Mouse (Mus musculus): Measurements from ENCODE around the gene Cdc42bpa.

Gene Cdc42bpa

DNA sequence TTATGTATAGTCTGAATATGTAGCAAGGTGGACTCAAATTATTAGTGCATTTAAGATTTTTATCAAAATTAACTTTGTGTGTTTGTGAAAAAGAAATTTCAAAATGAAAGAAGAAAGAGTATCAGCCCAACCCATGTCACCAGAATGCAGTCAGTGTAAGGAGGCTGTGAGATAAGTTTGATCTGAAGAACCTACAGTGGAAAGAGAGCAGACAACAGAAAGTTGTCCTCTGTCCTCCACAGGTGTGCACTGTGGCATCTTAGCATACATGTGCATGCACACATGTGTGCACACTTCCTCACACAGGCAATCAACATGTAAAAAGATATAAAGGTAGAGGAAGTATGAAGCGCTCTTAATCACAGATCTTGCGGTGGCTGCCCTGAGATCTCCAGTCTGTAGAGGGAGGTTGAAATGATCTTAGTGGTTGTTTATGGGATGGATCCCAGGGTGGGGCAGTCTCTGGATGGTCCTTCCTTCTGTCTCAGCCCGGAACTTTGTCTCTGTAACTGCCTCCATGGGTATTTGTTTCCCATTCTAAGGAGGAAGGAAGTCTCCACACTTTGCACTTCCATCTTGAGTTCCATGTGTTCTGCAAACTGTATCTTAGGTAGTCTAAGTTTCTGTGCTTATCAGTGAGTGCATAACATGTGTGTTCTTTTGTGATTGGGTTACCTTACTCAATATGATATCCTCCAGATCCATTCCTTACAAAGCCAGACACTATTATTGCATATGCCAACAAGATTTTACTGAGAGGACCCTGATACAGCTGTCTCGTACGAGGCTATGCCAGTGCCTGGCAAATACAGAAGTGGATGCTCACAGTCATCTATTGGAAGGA, 71.7 kb downstream of the Cdc42bpa start:
- DNase-seq = no peak

DNA sequence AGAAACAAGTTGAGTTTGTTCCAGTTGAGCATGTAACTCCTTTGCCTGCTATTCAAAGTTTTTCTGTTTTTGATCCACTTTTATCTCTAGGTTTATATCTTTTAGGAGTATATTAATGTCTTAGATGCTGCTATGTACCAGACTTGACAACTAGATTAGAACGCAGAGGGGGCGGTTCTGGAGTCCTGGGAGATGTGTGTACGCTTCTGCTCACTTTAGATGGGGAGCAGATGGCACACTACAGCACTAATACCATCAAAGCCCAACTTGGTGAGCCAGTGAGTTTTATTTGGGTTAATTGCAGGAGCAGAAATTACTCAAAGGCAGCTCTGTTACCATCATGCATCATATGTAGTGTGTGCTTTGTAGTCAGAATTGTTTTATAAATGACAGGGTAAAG, 77.2 kb downstream of the Cdc42bpa start:
- DNase-seq = no peak

DNA sequence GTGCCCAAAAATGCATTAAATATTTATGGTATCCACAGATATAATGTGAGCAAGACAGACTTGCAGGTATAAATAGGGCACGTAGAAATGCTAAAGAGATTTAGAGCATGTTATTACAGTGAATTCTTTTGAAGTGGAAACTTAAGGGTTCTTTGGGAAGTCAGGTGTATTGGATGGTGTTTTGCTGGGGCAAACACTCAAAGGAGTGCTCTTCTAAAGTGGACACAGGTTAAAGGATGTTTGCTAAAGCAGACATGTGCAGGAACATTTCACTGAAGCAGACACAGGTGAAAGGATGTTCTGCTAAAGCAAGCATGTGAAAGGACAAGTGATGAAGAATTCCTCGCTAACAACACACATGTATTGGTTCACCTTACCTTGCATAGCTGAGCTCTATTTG, 83.9 kb downstream of the Cdc42bpa start:
- DNase-seq = no peak

DNA sequence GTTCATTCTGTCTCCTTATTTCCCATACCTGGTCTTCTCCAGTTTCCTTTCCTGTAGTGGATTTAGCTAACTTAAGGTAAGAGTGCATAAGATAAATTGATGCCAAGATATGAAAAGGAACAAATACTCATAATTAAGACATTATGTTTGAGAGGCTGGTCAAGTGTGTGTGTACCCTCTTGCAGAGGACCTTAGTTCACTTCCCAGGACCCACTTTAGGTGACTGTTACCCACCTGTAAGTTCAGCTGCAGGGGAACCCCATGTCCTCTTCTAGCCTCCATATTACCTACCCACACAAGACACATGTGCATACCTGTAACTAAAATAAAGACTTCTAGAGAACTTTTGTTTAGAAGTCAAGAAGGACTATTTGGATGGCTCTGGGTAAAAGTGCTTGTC, 84.9 kb downstream of the Cdc42bpa start:
- DNase-seq = no peak

DNA sequence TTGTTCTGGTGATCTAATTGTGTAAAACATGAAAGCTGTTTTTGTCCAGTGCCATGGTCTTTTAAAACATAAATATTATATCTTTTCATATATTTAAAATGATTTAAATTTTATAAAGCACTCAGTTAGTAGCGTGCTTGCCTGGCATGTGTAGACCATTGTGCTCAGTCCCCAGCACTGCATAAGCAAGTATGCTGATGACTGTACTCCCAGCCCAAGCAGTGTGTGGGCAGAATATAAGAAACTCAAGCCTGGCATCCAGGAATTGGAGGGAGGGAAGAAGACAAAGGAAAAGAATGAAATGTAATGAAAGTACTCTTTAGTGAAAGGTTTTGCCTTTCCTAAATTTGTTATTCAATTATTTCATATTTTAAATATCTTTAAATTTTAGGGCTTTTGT, 128.9 kb downstream of the Cdc42bpa start:
- DNase-seq = no peak

DNA sequence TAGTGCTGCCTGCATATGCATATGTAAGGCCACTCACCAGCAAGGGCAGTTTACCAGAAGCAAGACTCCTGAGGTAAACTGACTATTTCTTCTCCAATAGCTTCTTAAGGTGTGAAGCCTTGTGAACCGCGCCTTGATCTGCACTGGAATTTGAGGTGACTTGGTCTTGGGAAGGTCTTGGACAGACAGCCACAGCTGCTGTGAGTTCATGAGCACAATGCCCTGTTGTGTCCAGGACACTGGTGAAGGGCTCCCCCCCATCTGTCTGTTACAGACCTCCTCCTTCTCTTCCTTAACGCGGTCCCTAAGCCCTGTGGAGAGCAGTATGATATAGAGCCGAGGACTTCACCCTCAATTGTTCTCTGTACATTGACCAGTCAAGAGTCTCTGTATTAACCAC, 138.2 kb downstream of the Cdc42bpa start:
- no peak for DNase-seq

DNA sequence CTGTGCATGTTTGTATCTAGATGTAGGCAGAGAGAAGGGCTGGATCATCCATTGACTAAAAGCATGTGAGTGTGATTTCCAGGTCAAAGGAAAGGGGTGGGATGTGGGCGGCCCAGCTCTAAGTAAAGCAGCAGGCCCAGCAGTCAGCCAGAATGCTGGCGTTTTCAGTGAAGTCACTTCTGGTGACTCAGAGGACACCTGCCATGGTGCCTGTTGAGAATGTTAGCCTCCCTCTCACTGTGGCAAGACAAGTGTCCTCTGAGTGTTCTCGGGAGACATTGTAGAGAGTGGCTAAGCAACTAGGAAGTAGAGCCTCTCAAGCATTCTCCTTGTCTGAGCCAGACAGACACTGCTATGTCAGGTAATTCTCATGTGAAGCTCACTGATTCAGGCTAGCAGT, 144.3 kb downstream of the Cdc42bpa start:
- no peak for DNase-seq

DNA sequence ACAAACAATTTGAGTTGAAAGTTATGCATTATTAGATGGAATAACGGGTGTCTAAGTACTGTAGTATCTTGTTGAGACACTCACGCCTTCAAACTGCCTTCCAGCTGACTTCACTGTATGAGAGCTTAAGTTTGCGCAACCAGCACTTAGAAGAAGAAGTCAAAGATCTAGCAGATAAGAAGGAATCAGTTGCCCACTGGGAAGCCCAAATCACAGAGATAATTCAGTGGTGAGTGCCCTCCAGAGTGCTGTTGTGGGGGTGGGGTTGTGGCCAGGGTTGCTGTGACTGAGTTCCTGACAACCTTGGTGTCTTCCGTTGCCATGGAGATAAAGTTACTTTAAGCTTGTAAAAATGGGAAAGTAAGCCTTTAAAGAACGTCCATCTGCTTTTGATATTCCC, 148.8 kb downstream of the Cdc42bpa start:
- no peak for DNase-seq

DNA sequence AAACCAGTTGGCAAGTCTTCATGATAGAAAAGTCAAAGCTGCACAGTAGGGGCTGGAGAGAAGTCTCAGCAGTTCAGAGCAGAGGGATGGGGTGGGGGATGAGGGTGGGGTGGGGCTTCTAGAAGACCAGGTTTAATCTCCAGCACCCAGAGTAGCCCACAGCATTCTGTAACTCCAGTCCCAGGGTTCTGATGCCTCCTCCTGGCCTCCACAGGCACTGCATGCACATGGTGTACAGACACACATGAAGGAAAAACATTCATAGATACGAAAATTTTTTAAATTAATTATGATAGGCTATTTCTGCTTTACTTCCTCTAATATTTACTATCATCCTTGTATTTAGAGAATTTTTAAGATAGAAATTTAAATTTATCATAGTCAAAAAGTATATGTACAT, 156.3 kb downstream of the Cdc42bpa start:
- no peak for DNase-seq

DNA sequence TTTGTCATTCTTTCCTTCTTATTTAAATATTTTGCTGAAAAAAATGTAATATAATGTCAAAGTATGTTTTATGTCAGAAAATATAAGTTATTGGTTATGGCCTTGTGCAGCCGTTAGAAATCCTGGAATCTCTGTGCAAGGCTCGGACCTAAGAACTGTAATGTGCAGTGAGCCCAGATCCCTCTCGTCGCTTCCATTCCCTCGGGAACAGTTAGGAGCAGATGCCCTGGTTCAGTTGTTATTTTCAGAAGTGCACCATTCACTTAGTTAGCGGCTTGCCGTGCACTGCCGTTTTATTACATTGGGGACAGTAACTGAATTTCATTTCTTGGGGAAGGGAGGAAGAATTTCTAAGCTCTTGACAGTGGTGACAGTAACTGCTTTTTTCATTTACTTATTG, 158.0 kb downstream of the Cdc42bpa start:
- no peak for DNase-seq

DNA sequence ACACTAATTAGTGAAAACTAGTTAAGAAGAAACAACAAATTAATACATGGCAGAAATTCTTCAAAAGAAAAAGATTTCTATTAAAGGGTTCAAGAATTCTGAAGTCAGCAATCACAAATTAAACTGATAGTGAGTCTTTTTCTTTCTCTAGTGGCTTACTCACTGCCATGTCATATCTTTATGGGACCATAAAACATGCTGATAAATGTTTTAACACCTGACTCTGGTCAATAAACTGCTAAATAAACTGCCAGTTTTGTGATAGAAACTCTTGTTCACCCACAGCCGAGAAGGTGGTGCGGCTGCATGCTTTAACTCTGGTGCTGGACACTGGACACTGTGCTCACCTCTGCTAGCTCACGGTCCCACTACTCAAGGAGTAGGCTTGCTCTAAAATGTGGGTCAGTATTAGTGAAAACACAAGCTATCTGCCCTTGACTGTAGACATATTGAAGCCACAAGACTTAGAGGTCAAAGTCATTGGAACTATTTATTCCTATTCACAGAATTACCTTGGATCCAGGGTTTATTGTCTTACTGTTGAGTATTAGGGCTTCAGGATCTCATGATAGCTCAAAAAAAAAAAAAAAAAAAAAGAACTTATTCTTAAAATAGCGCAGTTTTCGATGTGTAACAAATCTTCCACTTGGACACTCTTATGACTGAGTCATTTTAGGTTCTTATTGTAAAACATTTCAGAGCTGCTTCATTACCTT, 168.0 kb downstream of the Cdc42bpa start:
- no peak for DNase-seq

DNA sequence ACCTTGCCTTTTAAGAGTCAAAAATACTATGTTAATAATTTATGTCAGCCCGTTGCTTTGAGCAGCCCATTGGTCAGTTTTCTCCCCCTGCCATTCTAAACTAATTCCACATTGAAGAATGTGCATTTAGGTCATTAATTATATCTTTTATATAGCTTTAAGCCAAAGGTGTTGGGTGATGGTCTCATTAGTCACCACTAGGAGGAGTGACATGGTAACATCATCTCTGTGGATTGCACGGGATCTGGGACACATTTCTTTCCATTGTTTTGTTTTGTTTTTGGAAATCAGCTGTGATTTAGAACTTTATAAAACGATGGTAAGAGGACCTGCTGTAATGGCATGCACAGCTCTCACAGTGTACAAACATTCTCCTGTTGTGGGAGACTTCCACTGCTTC, 171.1 kb downstream of the Cdc42bpa start:
- no peak for DNase-seq

DNA sequence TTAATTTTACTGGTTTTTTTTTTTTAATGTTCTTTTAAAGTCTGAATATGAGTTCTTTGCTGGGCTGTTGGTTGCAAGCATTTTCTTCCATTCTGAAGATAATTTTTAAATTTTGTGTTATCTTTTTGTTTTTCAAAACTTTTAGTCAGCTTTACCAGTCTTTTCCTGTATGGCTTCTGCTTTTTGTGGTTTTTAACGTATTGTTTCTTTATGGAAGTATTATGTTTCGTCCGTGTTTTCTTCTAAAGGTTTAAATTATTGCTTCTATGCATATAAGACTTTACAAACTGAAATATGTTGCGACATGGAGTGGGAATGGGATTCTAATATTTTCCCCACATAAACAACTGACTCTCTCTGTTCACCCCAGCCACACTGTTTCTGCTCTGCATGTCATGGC, 171.9 kb downstream of the Cdc42bpa start:
- DNase-seq = no peak

DNA sequence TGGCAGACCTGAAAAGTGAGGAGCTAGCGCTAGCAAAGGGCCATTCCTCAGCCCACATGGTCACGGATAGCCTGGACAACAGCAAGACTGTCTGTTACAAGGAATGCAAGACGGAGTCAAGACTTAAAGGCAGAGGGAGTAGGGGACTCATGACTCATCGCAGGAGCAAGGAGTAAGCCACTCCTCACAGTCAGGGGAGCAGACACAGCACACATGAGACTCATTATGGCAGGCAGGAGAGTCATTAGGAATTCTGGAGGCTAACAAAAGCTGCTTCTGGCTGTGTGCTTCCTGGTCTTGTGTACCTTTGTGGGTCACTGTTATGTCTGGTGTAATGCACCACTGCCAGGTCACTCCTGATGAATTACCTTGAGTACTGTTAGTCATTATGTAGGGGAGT, 178.9 kb downstream of the Cdc42bpa start:
- DNase-seq = no peak

DNA sequence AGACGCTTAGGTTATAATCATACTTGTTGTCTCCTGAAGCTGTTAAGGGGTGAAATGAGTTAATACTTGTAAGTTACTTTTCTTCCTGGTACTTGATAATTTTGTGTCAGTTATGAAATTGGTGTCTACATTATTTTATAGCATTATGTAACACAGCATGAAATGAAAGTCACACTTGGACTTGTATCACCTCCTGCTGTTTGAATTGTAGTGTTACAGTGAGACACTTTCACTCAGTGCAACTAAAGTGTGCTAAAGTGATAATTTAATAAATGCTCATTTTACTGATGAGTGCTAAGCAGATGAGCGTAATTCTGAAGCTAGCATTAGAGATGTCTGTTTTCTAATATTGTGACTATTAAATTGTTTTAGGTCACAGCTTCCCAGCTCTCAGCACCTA, 180.7 kb downstream of the Cdc42bpa start:
- DNase-seq = no peak

DNA sequence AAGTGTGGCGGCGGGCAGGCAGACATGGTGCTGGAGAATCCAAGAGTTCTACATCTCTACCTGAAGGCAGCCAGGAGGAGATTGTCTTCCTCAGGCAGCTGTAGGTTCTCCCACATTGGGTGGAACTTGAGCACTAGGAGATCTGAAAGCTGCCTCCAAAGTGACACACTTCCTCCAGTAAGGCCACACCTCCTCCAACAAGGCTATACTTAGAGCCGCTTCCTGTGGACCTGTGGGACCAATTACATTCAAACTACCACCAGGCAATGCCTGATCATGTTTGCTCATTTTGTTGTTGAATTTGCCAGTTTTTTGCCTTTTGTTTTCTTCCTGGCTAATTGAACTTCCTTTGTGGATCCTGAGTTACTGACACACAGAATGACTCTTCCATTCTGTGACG, 187.8 kb downstream of the Cdc42bpa start:
- DNase-seq = no peak

DNA sequence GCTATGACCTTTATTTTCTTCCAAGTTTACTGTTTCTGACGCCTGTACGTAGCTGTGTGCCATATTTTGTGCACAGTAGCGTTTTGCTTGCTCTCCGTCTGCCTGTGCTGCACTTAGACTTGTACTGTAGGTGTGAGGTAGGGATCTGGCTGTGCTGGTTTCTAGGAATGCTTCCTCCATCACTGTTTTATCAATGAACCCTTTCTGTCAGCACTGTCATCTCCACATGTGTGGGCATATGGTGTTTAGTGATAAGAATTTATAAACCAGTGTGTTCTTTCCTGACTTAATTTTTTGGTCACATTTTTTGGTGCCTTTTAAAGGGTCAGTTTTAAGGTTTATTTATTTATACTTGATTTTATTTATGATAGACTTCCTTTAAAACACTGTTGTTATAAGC, 188.3 kb downstream of the Cdc42bpa start:
- peak in 1 of 2 experiments; percentile 1 for DNase-seq

DNA sequence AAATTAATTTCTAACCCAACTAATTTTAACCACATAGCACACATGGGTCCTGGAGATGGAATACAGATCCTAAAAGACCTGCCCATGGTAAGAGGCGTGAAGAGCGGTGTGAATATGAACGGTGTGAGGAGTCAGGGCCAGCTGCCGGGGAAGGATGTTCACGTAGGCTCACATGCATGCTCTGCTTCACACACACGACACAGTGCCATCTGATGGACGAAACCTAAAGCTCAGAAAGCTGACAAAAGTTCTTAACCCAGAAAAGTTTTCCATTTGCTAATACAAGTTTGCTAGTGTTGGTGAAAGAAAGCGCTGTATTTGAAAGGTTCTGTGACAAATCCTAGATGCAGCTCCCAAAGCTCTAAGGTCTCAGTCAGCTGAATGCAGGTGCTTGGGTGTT, 190.9 kb downstream of the Cdc42bpa start:
- no peak for DNase-seq

DNA sequence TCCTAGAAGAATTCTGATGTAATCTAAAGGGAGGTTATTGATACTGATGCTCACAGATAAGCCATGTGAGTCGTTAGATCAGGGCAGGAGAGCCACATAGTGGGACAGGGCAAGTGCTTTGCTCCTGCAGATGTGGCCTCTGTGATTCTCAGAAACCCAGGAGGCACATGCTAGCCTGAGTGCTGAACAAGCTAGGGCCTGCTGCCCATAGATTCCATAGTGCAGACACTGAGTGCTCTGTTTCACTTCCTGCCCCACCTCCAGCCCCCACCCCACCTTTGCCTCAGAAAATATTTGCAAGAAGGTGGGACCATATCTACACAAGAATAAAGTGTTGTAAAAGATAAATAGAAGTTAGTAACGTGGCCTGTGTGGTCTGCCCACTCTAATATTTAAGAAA, 198.4 kb downstream of the Cdc42bpa start:
- DNase-seq = no peak

DNA sequence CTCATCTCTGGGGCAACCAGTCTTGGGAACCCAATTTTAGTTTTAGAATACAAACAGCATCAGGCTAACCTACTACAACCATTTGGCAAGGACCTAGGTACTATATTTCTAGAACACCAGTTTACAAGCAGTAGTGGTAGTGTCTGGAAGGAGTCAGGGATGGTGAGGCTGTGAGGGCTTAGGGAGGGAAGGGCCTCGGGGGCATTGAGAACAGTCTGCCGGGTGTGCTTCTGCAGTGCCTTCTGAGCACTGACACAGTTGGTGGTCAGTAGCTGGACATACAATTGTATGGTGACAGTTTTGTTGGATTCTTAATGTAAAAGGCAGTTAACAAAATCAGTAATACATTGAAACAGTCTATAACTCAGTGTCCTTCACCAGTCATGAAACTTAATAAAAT, 200.3 kb downstream of the Cdc42bpa start:
- no peak for DNase-seq

DNA sequence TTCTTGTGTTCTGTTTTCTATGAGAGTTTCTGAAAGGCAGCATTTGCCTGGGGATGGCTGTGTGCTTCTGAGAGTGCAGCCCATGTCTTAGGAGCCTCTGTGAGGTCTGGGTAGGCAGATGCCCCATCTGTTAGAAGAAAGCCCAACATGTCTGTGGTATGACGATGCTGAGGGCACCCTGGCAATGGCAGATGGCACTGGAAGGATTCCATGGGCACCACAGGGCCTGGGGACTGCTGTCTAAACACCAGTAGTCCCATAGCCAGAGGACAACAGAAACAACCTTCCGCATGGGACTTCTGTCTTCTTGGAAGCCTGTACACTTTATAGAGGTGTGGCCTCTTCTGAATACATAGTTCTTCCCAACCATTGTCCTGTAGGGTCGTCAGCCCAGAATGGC, 200.9 kb downstream of the Cdc42bpa start:
- peak; percentile 43 to 46 for DNase-seq

DNA sequence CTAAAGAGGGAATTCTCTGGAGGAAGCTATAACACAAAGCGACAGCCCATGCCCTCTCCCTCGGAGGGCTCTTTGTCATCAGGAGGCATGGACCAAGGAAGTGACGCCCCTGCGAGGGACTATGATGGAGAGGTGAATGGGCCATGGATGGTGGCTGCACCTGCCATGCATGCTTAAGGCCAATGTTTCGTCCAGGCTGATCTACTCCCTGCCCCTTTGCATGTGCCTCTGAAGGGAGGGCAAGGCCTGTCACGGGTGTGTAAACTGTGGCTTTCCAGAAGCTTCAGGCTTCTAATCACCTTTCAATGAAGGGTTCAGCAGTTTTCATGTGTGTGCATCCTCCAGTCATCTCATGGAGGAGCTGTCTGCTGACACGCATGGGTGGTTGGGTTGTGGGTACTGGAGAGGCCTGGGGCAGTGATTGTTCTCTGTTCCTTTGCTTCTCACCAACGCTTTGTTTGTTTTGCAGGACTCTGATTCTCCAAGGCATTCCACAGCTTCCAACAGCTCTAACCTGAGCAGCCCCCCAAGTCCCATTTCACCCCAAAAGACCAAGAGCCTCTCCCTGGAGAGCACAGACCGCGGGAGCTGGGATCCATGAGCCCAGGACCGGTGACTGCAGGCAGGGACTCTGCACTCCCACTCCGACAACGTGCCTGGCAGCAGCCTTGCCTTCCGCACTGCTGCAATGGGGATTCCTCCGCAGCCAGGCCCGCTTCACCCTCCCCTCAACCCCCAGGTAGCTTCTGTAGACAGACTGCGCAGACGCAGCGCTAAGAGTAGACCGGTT, 201.5 kb downstream of the Cdc42bpa start:
- no peak for DNase-seq

DNA sequence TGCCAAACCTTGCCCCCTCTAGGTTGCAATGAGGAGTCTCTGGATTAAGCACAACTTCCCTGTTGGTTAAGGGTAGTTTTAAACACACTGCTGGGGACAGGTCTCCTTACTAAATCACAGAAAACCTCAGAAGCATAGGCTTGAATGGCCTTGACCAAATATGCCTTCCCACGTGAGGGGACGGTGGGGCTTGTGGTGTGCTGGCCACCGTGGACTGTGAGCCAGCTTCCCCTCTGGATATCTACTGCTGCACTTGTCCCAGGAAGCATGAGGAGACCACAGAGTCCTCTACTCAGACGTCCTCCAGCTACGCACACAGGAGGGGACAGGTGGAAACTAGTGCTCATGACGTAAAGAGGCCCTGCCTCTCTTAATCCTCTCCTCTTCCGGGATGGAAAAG, 202.7 kb downstream of the Cdc42bpa start:
- no peak for DNase-seq

DNA sequence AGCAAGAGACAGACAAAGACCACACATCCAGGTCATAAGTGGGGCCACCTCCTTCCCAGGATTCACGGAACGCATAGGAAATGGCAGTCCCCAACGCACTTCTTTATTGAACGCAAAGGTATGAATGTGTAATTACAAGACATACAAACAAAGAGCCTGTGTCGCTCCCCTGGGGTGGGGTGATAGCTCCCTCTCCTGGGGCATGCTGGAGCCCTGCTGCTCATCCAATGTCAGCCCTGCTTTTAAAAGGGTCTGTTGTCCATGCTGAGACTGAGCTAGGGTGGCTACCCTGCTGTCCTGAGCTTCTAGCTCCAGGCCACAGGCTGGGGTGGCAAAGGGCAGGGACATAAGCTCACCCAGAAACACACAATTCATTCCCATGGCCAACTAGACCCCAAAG, 206.3 kb downstream of the Cdc42bpa start:
- no peak for DNase-seq

Data from cerebellum, postnatal 36 days (tissue).